Mouse (Mus musculus) small intestine, adult 2 months (tissue): ENCODE data around the gene Shisal2b. TPM values are rescaled to one million over a fixed set of nuclear protein-coding genes. Genes with fewer than 3 reads are reported as not detected.

ENCODE experiments used
- H3K27ac ChIP-seq: fragments of 200-500 bp; 2 replicates; pipeline ENCODE4 v1.5.1; 2012; ENCODE audit warnings: low read depth, low read length, control low read depth, inconsistent platforms; ENCODE audit not compliant: insufficient read depth
- H3K27me3 ChIP-seq: fragments of 200-500 bp; 2 replicates; pipeline ENCODE4 v1.6.1; 2012; ENCODE audit warnings: mild to moderate bottlenecking, moderate library complexity, low read length, inconsistent platforms; ENCODE audit not compliant: control insufficient read depth, insufficient read depth
- H3K36me3 ChIP-seq: fragments of 200-500 bp; 2 replicates; pipeline ENCODE4 v1.6.1; 2012; ENCODE audit warnings: mild to moderate bottlenecking, low read length, control low read depth, inconsistent platforms; ENCODE audit not compliant: control insufficient read depth, insufficient read depth
- H3K4me1 ChIP-seq: fragments of 200-500 bp; 2 replicates; pipeline ENCODE4 v1.6.1; 2012; ENCODE audit warnings: low read length, inconsistent platforms, mixed read lengths; ENCODE audit not compliant: control insufficient read depth, insufficient read depth, insufficient read length
- H3K4me3 ChIP-seq: fragments of 200-500 bp; 2 replicates; pipeline ENCODE4 v1.5.1; 2012; ENCODE audit warnings: low read depth, mild to moderate bottlenecking, control low read depth, inconsistent platforms, low read length, moderate library complexity
- CTCF ChIP-seq: fragments of 200-500 bp; IDR thresholded peaks from 2 replicates; pipeline ENCODE4 v1.5.1; 2012; ENCODE audit warnings: low read depth, mild to moderate bottlenecking, control low read depth, inconsistent platforms, low read length, moderate library complexity, mixed read lengths; ENCODE audit not compliant: insufficient replicate concordance, insufficient read length; ENCODE audit errors: extremely low read depth
- POLR2A ChIP-seq: fragments of 200-500 bp; IDR thresholded peaks from 2 replicates; pipeline ENCODE4 v1.6.1; 2012; ENCODE audit warnings: low read depth, mild to moderate bottlenecking, control low read depth, inconsistent platforms, low read length, moderate library complexity
- WGBS: fragments of 180-500 bp; shearing (Covaris S2); methylation state at CpG from one replicate; pipeline ENCODE4 v1.1.7; 2018; 5-methylcytosine and 5-hydroxymethylcytosine counted together
- polyA plus RNA-seq: library from polyadenylated mRNA; depleted of rRNA; stranded (reverse); fragments of >200 nt; gene quantifications from 2 replicates; pipeline ENCODE4 v1.2.3, GENCODE M21; 2012

Gene Shisal2b
- polyA plus RNA-seq, 1 experiment, result 0.28 TPM

GRCm38 (mm10) chr13:104883566-104884249, 20.0 kb upstream of the Shisal2b start:
- H3K27ac ChIP-seq, result no peak overlapping the region
- no peaks in the 10 kb centered on the region for H3K36me3 ChIP-seq
- H3K4me1 ChIP-seq, result no peaks in the 10 kb centered on the region
- TF ChIP-seq CTCF (no peak), POLR2A (no peak)
- H3K27me3 ChIP-seq, result no peaks in the 10 kb centered on the region
- 32% methylated on average over 16 of the region's 16 CpGs for whole genome bisulfite sequencing
- no peak overlapping the region for H3K4me3 ChIP-seq

- Histone ChIP-seq H3K4me1 (no peaks in the 10 kb centered on the region), H3K27ac (no peak overlapping the region), H3K27me3 (no peaks in the 10 kb centered on the region), H3K4me3 (no peak overlapping the region), H3K36me3 (no peaks in the 10 kb centered on the region)
- WGBS, result 68% methylated on average over 4 of the region's 4 CpGs
- TF ChIP-seq CTCF (no peak), POLR2A (no peak)
Measured at GRCm38 (mm10) chr13:104878508-104878907, 14.8 kb upstream of the Shisal2b start.

- H3K27ac ChIP-seq, result no peak overlapping the region
- no peak for TF ChIP-seq POLR2A
- WGBS, result 95% methylated on average over 2 of the region's 2 CpGs
- H3K27me3 ChIP-seq, result no peaks in the 10 kb centered on the region
- no peaks in the 10 kb centered on the region for H3K36me3 ChIP-seq
- H3K4me1 ChIP-seq, result peaks cover 2% of the 10 kb centered on the region; the same call in 1 of the 2 replicates
- no peak overlapping the region for H3K4me3 ChIP-seq
Measured at GRCm38 (mm10) chr13:104869907-104870306, 6.2 kb upstream of the Shisal2b start.

- H3K27ac ChIP-seq, result no peak overlapping the region
- H3K4me1 ChIP-seq, result peaks cover 8% of the 10 kb centered on the region
- TF ChIP-seq POLR2A (no peak), CTCF (no peak)
- H3K36me3 ChIP-seq, result no peaks in the 10 kb centered on the region
- no peak overlapping the region for H3K4me3 ChIP-seq
- 82% methylated on average over 5 of the region's 5 CpGs for WGBS
- no peaks in the 10 kb centered on the region; the same call in 1 of the 2 replicates for H3K27me3 ChIP-seq
Measured at GRCm38 (mm10) chr13:104866726-104867125, 3.0 kb upstream of the Shisal2b start.

GRCm38 (mm10) chr13:104853645-104854044, 10.0 kb downstream of the Shisal2b start:
- Histone ChIP-seq H3K36me3 (no peaks in the 10 kb centered on the region), H3K4me1 (no peaks in the 10 kb centered on the region), H3K27ac (no peak overlapping the region), H3K4me3 (no peak overlapping the region), H3K27me3 (no peaks in the 10 kb centered on the region)
- TF ChIP-seq CTCF (no peak), POLR2A (no peak)
- whole genome bisulfite sequencing, result 74% methylated on average over 2 of the region's 2 CpGs

GRCm38 (mm10) chr13:104843295-104844089, 20.2 kb downstream of the Shisal2b start:
- H3K4me3 ChIP-seq, result no peak overlapping the region
- no peak overlapping the region for H3K27ac ChIP-seq
- no peaks in the 10 kb centered on the region for H3K4me1 ChIP-seq
- WGBS, result 75% methylated on average over 10 of the region's 13 CpGs
- peaks cover 5% of the 10 kb centered on the region for H3K36me3 ChIP-seq
- TF ChIP-seq POLR2A (no peak), CTCF (no peak)
- H3K27me3 ChIP-seq, result no peaks in the 10 kb centered on the region; the same call in 1 of the 2 replicates

- WGBS, result 43% methylated on average over 4 of the region's 4 CpGs
- Histone ChIP-seq H3K27ac (no peak overlapping the region), H3K36me3 (peaks cover 14% of the 10 kb centered on the region), H3K27me3 (no peaks in the 10 kb centered on the region), H3K4me3 (no peak overlapping the region), H3K4me1 (no peaks in the 10 kb centered on the region)
- no peak for TF ChIP-seq POLR2A
- no peak for TF ChIP-seq CTCF
Measured at GRCm38 (mm10) chr13:104841937-104842336, 21.8 kb downstream of the Shisal2b start.
